Mouse (Mus musculus) embryonic facial prominence, embryonic 12.5 days (tissue): ENCODE measurements around the gene Uimc1. TPM values are rescaled to one million over a fixed set of nuclear protein-coding genes. Genes with fewer than 3 reads are reported as not detected.

ENCODE experiments used
- ATAC-seq: fragments of 200-750 bp; cut with Nextera tagmentation; 2 replicates; pipeline ENCODE4 v1.8.0; 2017; ENCODE audit not compliant: insufficient number of reproducible peaks, insufficient read depth, low FRiP score, low TSS enrichment
- H3K27ac ChIP-seq: fragments of 300-500 bp; sonication (generic); 2 replicates; pipeline ENCODE4 v1.5.1; 2016; ENCODE audit warnings: mild to moderate bottlenecking
- H3K27me3 ChIP-seq: fragments of 300-500 bp; sonication (generic); 2 replicates; pipeline ENCODE4 v1.6.1; 2016; ENCODE audit warnings: mild to moderate bottlenecking, moderate library complexity
- H3K36me3 ChIP-seq: fragments of 300-500 bp; sonication (generic); 2 replicates; pipeline ENCODE4 v1.6.1; 2016; ENCODE audit warnings: mild to moderate bottlenecking
- H3K4me1 ChIP-seq: fragments of 300-500 bp; sonication (generic); 2 replicates; pipeline ENCODE4 v1.6.1; 2016
- H3K4me2 ChIP-seq: fragments of 300-500 bp; sonication (generic); replicated peaks from 2 replicates; pipeline ENCODE4 v1.6.1; 2016; ENCODE audit warnings: mild to moderate bottlenecking, moderate library complexity
- H3K4me3 ChIP-seq: fragments of 300-500 bp; sonication (generic); 2 replicates; pipeline ENCODE4 v1.5.1; 2016; ENCODE audit warnings: mild to moderate bottlenecking
- H3K9ac ChIP-seq: fragments of 300-500 bp; sonication (generic); 2 replicates; pipeline ENCODE4 v1.6.1; 2016; ENCODE audit warnings: mild to moderate bottlenecking, moderate library complexity
- H3K9me3 ChIP-seq: fragments of 300-500 bp; sonication (generic); 2 replicates; pipeline ENCODE4 v1.6.1; 2016; ENCODE audit warnings: mild to moderate bottlenecking, moderate library complexity
- WGBS: fragments of 180-500 bp; shearing (Covaris S2); methylation state at CpG from one replicate; pipeline ENCODE4 v1.1.7; 2016; 5-methylcytosine and 5-hydroxymethylcytosine counted together
- polyA plus RNA-seq: library from polyadenylated mRNA; unstranded; fragments of >200 nt; fragmentation: Nextera tagmentation; extraction: Ambion mirVana; gene quantifications from 2 replicates; pipeline ENCODE4 v1.2.1, GENCODE M21; 2016

Gene Uimc1
- polyA plus RNA-seq, 1 experiment from 2014 or later: 29.1 TPM

DNA sequence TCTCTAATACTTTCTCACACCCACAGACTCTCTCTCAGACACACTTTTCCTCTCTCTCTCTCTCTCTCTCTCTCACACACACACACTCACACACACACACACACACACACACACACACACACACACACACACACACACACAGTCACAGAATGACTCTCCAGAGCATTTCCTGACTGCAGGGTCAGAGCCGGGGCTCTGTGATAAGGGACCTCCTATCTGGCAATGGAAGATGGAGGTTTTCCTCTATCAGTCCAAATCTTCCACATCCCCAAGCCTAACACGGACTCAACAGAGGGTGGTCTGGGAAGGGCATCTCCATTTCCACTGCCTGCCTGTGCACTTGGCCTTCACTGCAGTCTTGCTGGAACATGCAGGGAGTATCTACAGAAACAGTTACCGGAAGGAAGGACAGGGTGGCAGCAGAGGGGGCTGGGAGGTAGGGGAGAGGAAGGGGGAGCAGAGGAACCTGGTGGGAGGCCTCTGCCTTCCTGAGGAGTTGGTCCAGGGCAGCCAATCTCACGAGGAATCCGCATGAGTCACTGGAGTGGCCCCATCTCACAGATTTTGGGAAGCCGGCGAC lies 111.8 kb downstream of the Uimc1 start:
- ATAC-seq: no peak
- 47% methylated on average over 7 of the region's 7 CpGs for WGBS
- Histone ChIP-seq H3K4me2 (no peak overlapping the region), H3K27ac (no peak overlapping the region), H3K36me3 (no peaks in the 10 kb centered on the region), H3K4me3 (no peak overlapping the region), H3K9me3 (no peaks in the 10 kb centered on the region), H3K27me3 (no peaks in the 10 kb centered on the region), H3K9ac (no peak overlapping the region), H3K4me1 (peaks cover 7% of the 10 kb centered on the region; the same call in 1 of the 2 replicates)

DNA sequence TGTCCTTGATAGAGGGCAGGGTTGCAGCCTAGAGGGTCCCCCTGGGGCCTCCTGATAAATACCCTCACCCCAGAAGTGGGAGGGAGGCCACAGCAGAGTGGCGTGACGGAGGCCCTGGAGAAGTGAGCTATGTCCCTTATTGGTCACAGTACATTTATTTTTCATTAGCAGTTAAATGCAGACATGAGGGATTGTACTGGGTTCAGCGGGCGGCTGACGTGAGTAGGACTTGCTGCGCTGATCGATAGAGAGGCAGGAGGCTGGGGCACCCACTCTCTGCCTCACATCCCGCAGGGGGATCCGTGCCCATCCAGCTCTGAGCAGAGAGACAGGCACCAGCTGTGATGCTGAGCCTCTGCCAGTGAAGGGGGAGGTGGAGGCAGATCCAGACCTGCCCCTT lies 112.7 kb downstream of the Uimc1 start:
- Histone ChIP-seq H3K36me3 (no peaks in the 10 kb centered on the region), H3K27ac (no peak overlapping the region), H3K4me2 (no peak overlapping the region), H3K9me3 (no peaks in the 10 kb centered on the region), H3K4me3 (no peak overlapping the region), H3K27me3 (no peaks in the 10 kb centered on the region), H3K9ac (no peak overlapping the region), H3K4me1 (peaks cover 7% of the 10 kb centered on the region; the same call in 1 of the 2 replicates)
- WGBS: 72% methylated on average over 9 of the region's 9 CpGs
- ATAC-seq: no peak

DNA sequence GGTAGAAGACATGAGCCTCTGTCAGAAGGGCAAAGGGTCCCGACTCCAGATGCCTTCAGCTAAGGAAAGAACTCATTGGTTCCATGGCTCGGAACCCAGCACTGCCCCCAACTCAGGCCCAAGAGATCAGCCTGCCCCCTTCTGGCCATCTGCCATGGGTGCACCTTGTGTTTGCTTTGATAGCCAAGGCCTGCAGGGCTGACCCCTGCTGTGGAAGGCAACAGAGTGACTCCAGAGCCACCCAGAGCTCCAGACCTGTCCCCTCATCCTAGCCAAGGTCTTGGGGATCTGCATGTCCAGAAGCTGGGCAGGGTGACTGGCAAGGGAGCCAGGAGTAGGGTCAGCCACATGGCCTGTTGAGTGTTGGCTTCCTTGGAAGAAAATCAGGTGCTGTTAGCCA lies 116.5 kb downstream of the Uimc1 start:
- Histone ChIP-seq H3K27me3 (no peaks in the 10 kb centered on the region), H3K4me2 (no peak overlapping the region), H3K4me3 (no peak overlapping the region), H3K9ac (no peak overlapping the region), H3K27ac (no peak overlapping the region), H3K36me3 (no peaks in the 10 kb centered on the region), H3K9me3 (no peaks in the 10 kb centered on the region), H3K4me1 (peaks cover 7% of the 10 kb centered on the region; the same call in 1 of the 2 replicates)
- WGBS: 56% methylated on average over 2 of the region's 2 CpGs
- no peak for ATAC-seq

DNA sequence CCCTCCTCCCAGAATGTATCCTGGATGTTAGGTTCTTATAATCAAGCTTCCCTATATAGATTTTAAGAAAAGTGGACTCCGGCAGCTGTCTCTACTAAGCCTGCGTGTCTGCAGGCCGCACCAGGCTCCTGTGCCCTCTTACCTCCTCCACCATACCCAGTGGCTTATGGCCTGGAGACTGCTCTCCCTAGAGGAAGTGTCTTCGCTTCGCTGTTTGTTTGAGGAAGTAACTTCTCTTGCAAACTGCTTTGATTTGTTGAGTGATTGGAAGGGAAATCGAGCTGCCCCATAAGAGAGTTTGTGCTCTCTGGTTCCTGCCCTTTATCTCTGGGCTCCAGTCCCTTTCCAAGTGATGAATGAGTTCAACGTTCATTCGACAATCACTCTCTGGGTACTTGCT lies 117.1 kb downstream of the Uimc1 start:
- Histone ChIP-seq H3K4me1 (peaks cover 4% of the 10 kb centered on the region; the same call in 1 of the 2 replicates), H3K27ac (no peak overlapping the region), H3K9ac (no peak overlapping the region), H3K27me3 (no peaks in the 10 kb centered on the region), H3K4me2 (no peak overlapping the region), H3K36me3 (no peaks in the 10 kb centered on the region), H3K9me3 (no peaks in the 10 kb centered on the region), H3K4me3 (no peak overlapping the region)
- 83% methylated on average over 8 of the region's 8 CpGs for WGBS
- ATAC-seq: no peak

DNA sequence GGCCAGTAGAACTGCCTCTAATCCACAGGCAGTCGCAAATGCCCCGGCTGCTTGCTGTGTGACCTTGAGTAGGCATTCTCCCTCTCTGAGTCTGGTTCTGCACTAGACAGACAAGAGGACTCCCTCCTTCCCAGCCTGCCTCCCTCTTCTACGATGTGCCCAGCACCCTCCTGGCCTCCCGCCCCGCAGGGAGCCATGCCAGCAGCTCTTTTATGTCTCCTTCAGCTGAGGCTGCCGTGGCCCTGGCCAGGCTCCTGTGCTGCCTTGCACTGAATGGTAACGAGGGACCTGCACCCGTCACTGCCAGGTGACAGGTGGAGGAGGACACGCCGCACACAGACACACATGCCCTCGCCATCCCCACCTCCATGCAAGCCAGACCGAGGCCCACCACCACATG lies 119.1 kb downstream of the Uimc1 start:
- H3K4me2 ChIP-seq: no peak overlapping the region
- no peak overlapping the region for H3K9ac ChIP-seq
- no peak overlapping the region for H3K4me3 ChIP-seq
- H3K4me1 ChIP-seq: no peaks in the 10 kb centered on the region
- no peak for ATAC-seq
- 69% methylated on average over 12 of the region's 12 CpGs for WGBS
- H3K27ac ChIP-seq: no peak overlapping the region
- no peaks in the 10 kb centered on the region for H3K36me3 ChIP-seq
- H3K9me3 ChIP-seq: no peaks in the 10 kb centered on the region
- no peaks in the 10 kb centered on the region for H3K27me3 ChIP-seq

DNA sequence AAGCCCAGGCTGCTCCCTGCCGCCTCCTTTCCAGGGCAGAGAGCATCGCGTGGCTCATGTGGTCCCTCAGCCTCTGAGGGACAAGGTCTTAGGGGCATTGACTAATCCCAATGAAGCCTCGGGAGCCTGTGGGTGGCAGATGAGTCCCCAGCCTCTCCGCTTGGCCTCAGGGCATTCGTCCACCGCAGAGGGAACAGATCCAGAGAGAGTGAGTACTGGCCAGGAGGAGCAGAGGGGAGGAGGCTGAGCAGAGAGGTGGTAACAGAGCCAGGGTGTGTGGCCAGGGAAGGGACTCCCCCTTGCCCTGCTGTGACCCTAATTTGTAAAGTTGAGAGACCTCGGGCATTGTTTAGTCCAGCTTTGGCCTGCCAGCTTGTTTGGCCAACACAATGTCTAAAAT lies 121.3 kb downstream of the Uimc1 start:
- no peak for ATAC-seq
- no peaks in the 10 kb centered on the region for H3K4me1 ChIP-seq

More for the DNA sequence above, 121.3 kb downstream of the Uimc1 start:
- Histone ChIP-seq H3K9me3 (no peaks in the 10 kb centered on the region), H3K27ac (no peak overlapping the region), H3K4me2 (no peak overlapping the region), H3K4me3 (no peak overlapping the region), H3K36me3 (no peaks in the 10 kb centered on the region), H3K27me3 (no peaks in the 10 kb centered on the region), H3K9ac (no peak overlapping the region)
- WGBS: 23% methylated on average over 8 of the region's 8 CpGs

Other genes starting within 250 kb of the Uimc1 start
- gene Unc5a, start 150.9 kb downstream of the Uimc1 start, polyA plus RNA-seq: 1.6 TPM in 2 replicates
- 0.76 and 0.93 TPM in 2 replicates for gene Hk3, start 78.9 kb downstream of the Uimc1 start, polyA plus RNA-seq
- 31.2 and 32.5 TPM in 2 replicates for gene Zfp346, start 5.0 kb upstream of the Uimc1 start, polyA plus RNA-seq
- gene Gm17617, start 33.2 kb upstream of the Uimc1 start, polyA plus RNA-seq: not detected in 2 replicates
- 4.8 and 5.1 TPM in 2 replicates for gene Fgfr4, start 52.3 kb upstream of the Uimc1 start, polyA plus RNA-seq
- gene Nsd1, start 109.5 kb upstream of the Uimc1 start, polyA plus RNA-seq: 81.7 and 84.4 TPM in 2 replicates
- 368 and 376 TPM in 2 replicates for gene Prelid1, start 220.2 kb upstream of the Uimc1 start, polyA plus RNA-seq
- gene Rab24, start 221.6 kb upstream of the Uimc1 start, polyA plus RNA-seq: 108 and 118 TPM in 2 replicates
- gene Mxd3, start 229.5 kb upstream of the Uimc1 start, polyA plus RNA-seq: 32.2 and 37.6 TPM in 2 replicates